Mouse (Mus musculus): ENCODE measurements around the gene Strn3. TPM values are rescaled to one million over a fixed set of nuclear protein-coding genes. Genes with fewer than 3 reads are reported as not detected.

The Strn3 gene
- polyA plus RNA-seq, 1 experiment from 2014 or later, result 63.6 TPM

- Histone ChIP-seq H3K9me3 (ENCODE audit: control insufficient read depth, low read depth, low read length) (no peaks in the 10 kb centered on the region), H3K4me1 (ENCODE audit: control insufficient read depth, insufficient read depth, low read length) (no peaks in the 10 kb centered on the region), H3K27me3 (ENCODE audit: control insufficient read depth, insufficient read depth, low read length) (no peaks in the 10 kb centered on the region), H3K27ac (ENCODE audit: low read length) (no peak overlapping the region), H3K36me3 (ENCODE audit: control insufficient read depth, insufficient read depth, low read length) (no peaks in the 10 kb centered on the region), H3K9ac (replicated peaks; ENCODE audit: low read depth, low read length) (no peak overlapping the region), H3K4me2 (replicated peaks; ENCODE audit: low read depth, low read length) (no peak overlapping the region), H3K4me3 (ENCODE audit: low read depth, low read length) (no peak overlapping the region)
- 89% methylated on average over 6 of the region's 6 CpGs for WGBS
- no peak for ATAC-seq (ENCODE audit: insufficient number of reproducible peaks, insufficient read depth, low FRiP score, low read depth)
These were observed 26.9 kb upstream of the Strn3 start for GRCm38 (mm10) chr12:51718617-51719016.

GRCm38 (mm10) chr12:51712685-51713084 is 21.0 kb upstream of the Strn3 start:
- 65% methylated on average over 1 of the region's 1 CpGs for WGBS

GRCm38 (mm10) chr12:51710154-51710553 is 18.5 kb upstream of the Strn3 start:
- H3K36me3 ChIP-seq (ENCODE audit: control insufficient read depth, insufficient read depth, low read length), result no peaks in the 10 kb centered on the region
- H3K9ac ChIP-seq (replicated peaks; ENCODE audit: low read depth, low read length), result no peak overlapping the region
- H3K27me3 ChIP-seq (ENCODE audit: control insufficient read depth, insufficient read depth, low read length), result no peaks in the 10 kb centered on the region
- no peak overlapping the region for H3K4me3 ChIP-seq (ENCODE audit: low read depth, low read length)
- H3K4me2 ChIP-seq (replicated peaks; ENCODE audit: low read depth, low read length), result no peak overlapping the region
- 36% methylated on average over 5 of the region's 5 CpGs for WGBS
- no peak for ATAC-seq (ENCODE audit: insufficient number of reproducible peaks, insufficient read depth, low FRiP score, low read depth)
- H3K4me1 ChIP-seq (ENCODE audit: control insufficient read depth, insufficient read depth, low read length), result peaks cover 7% of the 10 kb centered on the region; the same call in 1 of the 2 replicates
- no peaks in the 10 kb centered on the region for H3K9me3 ChIP-seq (ENCODE audit: control insufficient read depth, low read depth, low read length)
- H3K27ac ChIP-seq (ENCODE audit: low read length), result no peak overlapping the region

More at GRCm38 (mm10) chr12:51712685-51713084, 21.0 kb upstream of the Strn3 start:
- ATAC-seq (ENCODE audit: insufficient number of reproducible peaks, insufficient read depth, low FRiP score, low read depth), result no peak
- H3K9ac ChIP-seq (replicated peaks; ENCODE audit: low read depth, low read length), result no peak overlapping the region
- no peak overlapping the region for H3K4me2 ChIP-seq (replicated peaks; ENCODE audit: low read depth, low read length)
- H3K27me3 ChIP-seq (ENCODE audit: control insufficient read depth, insufficient read depth, low read length), result no peaks in the 10 kb centered on the region
- H3K27ac ChIP-seq (ENCODE audit: low read length), result no peak overlapping the region
- no peaks in the 10 kb centered on the region for H3K36me3 ChIP-seq (ENCODE audit: control insufficient read depth, insufficient read depth, low read length)
- no peaks in the 10 kb centered on the region for H3K9me3 ChIP-seq (ENCODE audit: control insufficient read depth, low read depth, low read length)
- H3K4me3 ChIP-seq (ENCODE audit: low read depth, low read length), result no peak overlapping the region
- peaks cover 7% of the 10 kb centered on the region; the same call in 1 of the 2 replicates for H3K4me1 ChIP-seq (ENCODE audit: control insufficient read depth, insufficient read depth, low read length)

- no peak overlapping the region for H3K4me3 ChIP-seq (ENCODE audit: low read depth, low read length)
- no peaks in the 10 kb centered on the region for H3K9me3 ChIP-seq (ENCODE audit: control insufficient read depth, low read depth, low read length)
- peaks cover 7% of the 10 kb centered on the region; the same call in 1 of the 2 replicates for H3K4me1 ChIP-seq (ENCODE audit: control insufficient read depth, insufficient read depth, low read length)
- 70% methylated on average over 3 of the region's 3 CpGs for WGBS
- H3K27ac ChIP-seq (ENCODE audit: low read length), result no peak overlapping the region
- no peaks in the 10 kb centered on the region for H3K27me3 ChIP-seq (ENCODE audit: control insufficient read depth, insufficient read depth, low read length)
- H3K4me2 ChIP-seq (replicated peaks; ENCODE audit: low read depth, low read length), result no peak overlapping the region
- no peak for ATAC-seq (ENCODE audit: insufficient number of reproducible peaks, insufficient read depth, low FRiP score, low read depth)
- no peaks in the 10 kb centered on the region for H3K36me3 ChIP-seq (ENCODE audit: control insufficient read depth, insufficient read depth, low read length)
- no peak overlapping the region for H3K9ac ChIP-seq (replicated peaks; ENCODE audit: low read depth, low read length)
These were observed 18.0 kb upstream of the Strn3 start for GRCm38 (mm10) chr12:51709741-51710140.

GRCm38 (mm10) chr12:51708941-51709686 is 17.4 kb upstream of the Strn3 start:
- Histone ChIP-seq H3K9ac (replicated peaks; ENCODE audit: low read depth, low read length) (no peak overlapping the region), H3K9me3 (ENCODE audit: control insufficient read depth, low read depth, low read length) (no peaks in the 10 kb centered on the region), H3K4me2 (replicated peaks; ENCODE audit: low read depth, low read length) (no peak overlapping the region), H3K36me3 (ENCODE audit: control insufficient read depth, insufficient read depth, low read length) (no peaks in the 10 kb centered on the region), H3K27ac (ENCODE audit: low read length) (peak overlapping the region; percentile 44; the same call in 1 of the 2 replicates), H3K4me3 (ENCODE audit: low read depth, low read length) (no peak overlapping the region), H3K4me1 (ENCODE audit: control insufficient read depth, insufficient read depth, low read length) (peaks cover 7% of the 10 kb centered on the region; the same call in 1 of the 2 replicates), H3K27me3 (ENCODE audit: control insufficient read depth, insufficient read depth, low read length) (no peaks in the 10 kb centered on the region)
- no peak for ATAC-seq (ENCODE audit: insufficient number of reproducible peaks, insufficient read depth, low FRiP score, low read depth)
- 58% methylated on average over 14 of the region's 14 CpGs for WGBS

GRCm38 (mm10) chr12:51706673-51707235 is 15.1 kb upstream of the Strn3 start:
- no peak for ATAC-seq (ENCODE audit: insufficient number of reproducible peaks, insufficient read depth, low FRiP score, low read depth)
- Histone ChIP-seq H3K27ac (ENCODE audit: low read length) (no peak overlapping the region), H3K9ac (replicated peaks; ENCODE audit: low read depth, low read length) (no peak overlapping the region), H3K4me3 (ENCODE audit: low read depth, low read length) (no peak overlapping the region), H3K27me3 (ENCODE audit: control insufficient read depth, insufficient read depth, low read length) (no peaks in the 10 kb centered on the region), H3K36me3 (ENCODE audit: control insufficient read depth, insufficient read depth, low read length) (no peaks in the 10 kb centered on the region), H3K4me1 (ENCODE audit: control insufficient read depth, insufficient read depth, low read length) (peaks cover 7% of the 10 kb centered on the region; the same call in 1 of the 2 replicates), H3K4me2 (replicated peaks; ENCODE audit: low read depth, low read length) (no peak overlapping the region), H3K9me3 (ENCODE audit: control insufficient read depth, low read depth, low read length) (peaks cover 2% of the 10 kb centered on the region; the same call in 1 of the 2 replicates)
- WGBS, result 82% methylated on average over 5 of the region's 5 CpGs

- Histone ChIP-seq H3K4me3 (ENCODE audit: low read depth, low read length) (no peak overlapping the region), H3K4me1 (ENCODE audit: control insufficient read depth, insufficient read depth, low read length) (peaks cover 7% of the 10 kb centered on the region; the same call in 1 of the 2 replicates), H3K36me3 (ENCODE audit: control insufficient read depth, insufficient read depth, low read length) (no peaks in the 10 kb centered on the region), H3K27me3 (ENCODE audit: control insufficient read depth, insufficient read depth, low read length) (no peaks in the 10 kb centered on the region), H3K9ac (replicated peaks; ENCODE audit: low read depth, low read length) (no peak overlapping the region), H3K4me2 (replicated peaks; ENCODE audit: low read depth, low read length) (no peak overlapping the region), H3K9me3 (ENCODE audit: control insufficient read depth, low read depth, low read length) (peaks cover 3% of the 10 kb centered on the region; the same call in 1 of the 2 replicates), H3K27ac (ENCODE audit: low read length) (no peak overlapping the region)
- no peak for ATAC-seq (ENCODE audit: insufficient number of reproducible peaks, insufficient read depth, low FRiP score, low read depth)
- 67% methylated on average over 12 of the region's 12 CpGs for WGBS
These were observed 14.1 kb upstream of the Strn3 start for GRCm38 (mm10) chr12:51705778-51706177.

- H3K27ac ChIP-seq (ENCODE audit: low read length), result no peak overlapping the region
- H3K9ac ChIP-seq (replicated peaks; ENCODE audit: low read depth, low read length), result no peak overlapping the region
- no peak for ATAC-seq (ENCODE audit: insufficient number of reproducible peaks, insufficient read depth, low FRiP score, low read depth)
- H3K4me3 ChIP-seq (ENCODE audit: low read depth, low read length), result no peak overlapping the region
- no peaks in the 10 kb centered on the region; the same call in 1 of the 2 replicates for H3K4me1 ChIP-seq (ENCODE audit: control insufficient read depth, insufficient read depth, low read length)
- H3K36me3 ChIP-seq (ENCODE audit: control insufficient read depth, insufficient read depth, low read length), result no peaks in the 10 kb centered on the region
- peaks cover 3% of the 10 kb centered on the region; the same call in 1 of the 2 replicates for H3K9me3 ChIP-seq (ENCODE audit: control insufficient read depth, low read depth, low read length)
- H3K4me2 ChIP-seq (replicated peaks; ENCODE audit: low read depth, low read length), result no peak overlapping the region
- no peaks in the 10 kb centered on the region for H3K27me3 ChIP-seq (ENCODE audit: control insufficient read depth, insufficient read depth, low read length)
- WGBS, result 79% methylated on average over 7 of the region's 7 CpGs
These were observed 12.9 kb upstream of the Strn3 start for GRCm38 (mm10) chr12:51704572-51704971.
